Mouse (Mus musculus) heart, postnatal 14 days (tissue): ENCODE measurements at regions not wholly inside any gene's neighbourhood (a gene's known extent, or its start where the extent isn't known, plus 50 kb on each side); places are given as distances from the start of the nearest gene placed in this dataset.
A peak's percentile ranks its signal among the peaks of the same experiment; 100 is the strongest.

Source experiments
- DNase-seq, 2 experiments: peaks; one replicate each; pipeline ENCODE4 v3.0.0; 2021 to 2022
- intact Hi-C: fragments of 180-260 bp; cut with DNase I; formaldehyde crosslinking; loops from one replicate; pipeline ENCODE4 v1.15.1; 2025

DNA sequence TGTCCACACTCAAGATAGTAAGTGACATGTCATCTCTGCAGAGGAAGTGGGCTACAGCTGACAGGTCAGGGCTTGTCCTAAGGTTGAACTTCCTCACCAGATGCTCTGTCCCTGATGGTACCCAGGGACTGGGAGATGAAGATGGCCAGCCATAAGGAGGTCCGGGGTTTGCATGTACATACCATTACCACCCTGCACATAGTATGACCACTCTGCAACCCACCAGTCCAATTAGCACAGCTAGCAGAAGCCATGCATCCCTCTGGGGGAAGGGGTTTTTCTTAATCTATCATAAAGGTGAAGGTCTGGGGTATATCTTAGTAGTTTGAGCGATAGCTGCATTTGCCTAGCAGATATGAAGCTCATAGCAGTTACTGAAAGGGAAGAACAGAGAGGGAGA, 298.3 kb downstream of the Sox9 start:
- no peak for DNase-seq
- intact Hi-C loops, result no loop called here

- no peak for DNase-seq
- intact Hi-C loops, result no loop called here
Observed at GRCm38 (mm10) chr11:113084442-113084841, 302.4 kb downstream of the Sox9 start.

DNA sequence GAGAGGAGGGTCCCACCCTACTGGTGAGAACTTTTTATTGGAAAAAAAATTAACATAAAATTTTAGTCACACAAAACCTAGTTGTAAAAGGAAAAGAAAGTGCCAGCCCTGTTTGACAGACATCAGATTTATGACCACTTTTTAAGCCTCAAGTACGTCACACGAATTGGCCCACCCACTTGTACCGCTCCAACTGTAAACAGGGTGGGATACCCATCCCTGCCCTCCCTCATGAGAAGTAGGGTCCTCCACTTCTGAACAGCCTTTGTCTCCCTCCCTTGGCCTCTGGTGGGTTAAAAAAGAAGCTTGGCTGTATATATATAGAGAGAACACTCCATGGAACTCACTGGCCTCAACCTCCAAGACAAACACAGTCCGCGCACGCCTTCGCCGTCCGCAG, 303.5 kb downstream of the Sox9 start:
- intact Hi-C loops, result no loop called here
- no peak for DNase-seq

DNA sequence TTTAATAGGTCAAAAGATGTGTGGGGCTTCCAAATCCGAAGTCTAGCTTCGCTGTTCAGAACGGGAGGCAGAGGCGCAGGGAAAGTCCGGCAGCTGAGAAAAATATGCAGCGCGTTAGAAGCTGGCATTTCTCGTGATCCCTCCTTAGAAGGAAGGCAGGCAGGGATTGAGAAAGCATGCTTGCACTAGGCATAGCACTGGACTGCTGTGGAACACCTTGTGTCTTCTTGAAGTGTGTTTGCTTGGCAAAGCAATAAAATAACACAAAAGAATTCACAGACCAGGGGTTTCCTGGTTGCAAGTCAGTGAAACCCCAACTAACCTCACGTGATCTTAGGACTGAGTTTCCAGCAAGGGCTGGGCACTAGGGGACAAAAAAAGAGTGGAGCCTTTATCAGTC, 305.1 kb downstream of the Sox9 start:
- intact Hi-C loops, result no loop called here
- DNase-seq, result peak in 1 of 2 experiments; percentile 14

DNA sequence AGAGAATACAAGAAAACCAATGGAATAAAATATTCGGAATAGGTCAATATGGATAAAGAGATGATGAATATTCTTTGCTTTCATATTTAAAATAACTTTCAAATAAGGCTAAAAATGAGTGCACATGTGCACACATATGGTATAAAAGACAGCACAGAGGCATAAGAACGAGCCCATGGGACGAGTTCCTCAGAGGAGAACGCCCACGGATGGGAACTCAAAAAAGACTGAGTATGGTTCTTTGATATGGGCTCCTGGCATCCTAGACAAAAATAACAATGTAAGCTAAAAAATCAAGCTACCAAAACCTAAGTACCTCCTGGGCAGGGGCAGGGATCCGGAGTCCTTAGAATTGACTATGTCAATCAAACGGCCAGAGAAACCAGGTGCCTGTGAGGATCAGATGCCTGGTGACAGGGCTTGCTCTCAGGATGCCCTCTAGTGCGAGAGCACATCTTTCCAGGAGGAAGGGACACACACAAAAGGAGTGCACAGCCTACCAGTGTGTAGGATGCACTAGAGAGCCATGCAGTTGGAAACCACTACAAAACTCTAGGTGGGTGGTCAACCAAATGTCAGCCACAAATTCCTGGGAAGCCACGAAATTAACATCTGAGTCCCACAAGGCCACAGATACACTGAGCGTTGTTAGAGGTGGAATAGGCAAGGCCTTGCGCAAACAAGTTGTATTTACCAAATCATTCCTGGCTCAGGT, 307.8 kb downstream of the Sox9 start:
- DNase-seq, result no peak
- intact Hi-C loops, result no loop called here

GRCm38 (mm10) chr11:113091901-113092568, 310.0 kb downstream of the Sox9 start:
- no peak for DNase-seq
- intact Hi-C loops, result no loop called here

GRCm38 (mm10) chr11:113093895-113094445, 311.9 kb downstream of the Sox9 start:
- DNase-seq, result no peak
- intact Hi-C loops, result no loop called here

DNA sequence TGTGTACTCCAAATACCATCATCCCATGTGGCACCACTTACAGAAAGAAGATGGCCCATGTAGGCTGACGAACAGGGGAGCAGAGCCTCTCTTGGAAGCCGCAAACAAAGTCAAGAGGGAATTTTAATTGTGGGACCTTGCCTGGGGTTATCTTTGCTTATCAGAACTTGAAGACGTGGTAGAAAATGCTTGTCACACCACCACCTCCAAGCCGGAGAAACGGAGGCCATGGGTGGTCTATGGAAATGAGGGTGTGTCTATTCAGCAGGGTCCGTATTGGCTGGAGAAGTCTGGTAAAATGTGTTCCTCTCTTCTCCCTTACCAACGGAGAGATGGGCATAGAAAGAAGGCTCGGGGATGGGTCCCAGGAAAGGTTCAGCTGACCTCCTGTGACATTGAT, 313.6 kb downstream of the Sox9 start:
- no peak for DNase-seq
- intact Hi-C loops, result no loop called here

GRCm38 (mm10) chr11:113096209-113096608, 314.2 kb downstream of the Sox9 start:
- intact Hi-C loops, result no loop called here
- no peak for DNase-seq

- no peak for DNase-seq
- intact Hi-C loops, result no loop called here
Observed at GRCm38 (mm10) chr11:113098360-113098759, 316.3 kb downstream of the Sox9 start.

- peak in 1 of 2 experiments; percentile 12 for DNase-seq
- intact Hi-C loops, result no loop called here
Observed at GRCm38 (mm10) chr11:113100800-113101199, 318.8 kb downstream of the Sox9 start.

DNA sequence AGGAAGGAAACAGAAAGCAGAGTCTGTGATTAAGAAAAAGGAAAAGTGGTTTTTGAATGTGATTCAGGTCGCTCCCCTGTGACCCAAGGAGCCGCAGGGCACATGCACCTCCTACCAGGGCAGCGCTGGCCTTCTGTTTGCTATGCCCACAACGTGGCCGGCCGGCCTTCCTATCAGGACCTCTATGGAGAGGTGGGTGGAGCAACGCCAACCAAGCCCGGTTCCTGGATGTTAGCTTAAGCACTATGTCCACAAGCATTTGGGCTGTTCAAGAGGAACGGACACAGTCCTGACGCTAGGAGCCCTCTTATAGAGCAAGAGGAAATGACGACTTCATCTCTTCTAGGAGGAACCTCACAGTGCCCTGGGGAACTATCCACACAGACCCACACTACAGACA, 319.5 kb downstream of the Sox9 start:
- intact Hi-C loops, result no loop called here
- DNase-seq, result peak; percentile 32 to 34

- intact Hi-C loops, result no loop called here
Observed at GRCm38 (mm10) chr11:113103161-113103845, 321.3 kb downstream of the Sox9 start.

DNA sequence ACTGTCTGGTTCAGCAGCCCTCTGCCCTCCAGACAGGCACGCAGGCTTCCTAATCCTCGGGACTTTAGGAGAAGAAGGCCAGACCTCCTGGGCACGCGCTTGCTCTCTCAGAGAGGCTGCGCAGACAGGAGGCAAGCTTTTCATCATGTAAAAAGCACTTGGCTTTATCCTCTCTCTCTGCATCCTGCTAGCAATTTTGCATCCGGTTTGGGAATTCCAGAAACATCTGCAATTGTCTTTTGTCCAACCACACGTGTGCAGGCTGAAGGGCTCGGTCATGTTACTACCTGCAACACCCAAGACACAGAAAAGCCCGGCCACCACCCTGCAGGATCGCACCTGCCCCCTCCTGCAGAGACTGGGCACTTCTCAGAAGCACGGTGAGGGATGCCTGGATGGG, 323.3 kb downstream of the Sox9 start:
- intact Hi-C loops, result no loop called here
- DNase-seq, result no peak

More at GRCm38 (mm10) chr11:113103161-113103845, 321.3 kb downstream of the Sox9 start:
- DNase-seq, result no peak

DNA sequence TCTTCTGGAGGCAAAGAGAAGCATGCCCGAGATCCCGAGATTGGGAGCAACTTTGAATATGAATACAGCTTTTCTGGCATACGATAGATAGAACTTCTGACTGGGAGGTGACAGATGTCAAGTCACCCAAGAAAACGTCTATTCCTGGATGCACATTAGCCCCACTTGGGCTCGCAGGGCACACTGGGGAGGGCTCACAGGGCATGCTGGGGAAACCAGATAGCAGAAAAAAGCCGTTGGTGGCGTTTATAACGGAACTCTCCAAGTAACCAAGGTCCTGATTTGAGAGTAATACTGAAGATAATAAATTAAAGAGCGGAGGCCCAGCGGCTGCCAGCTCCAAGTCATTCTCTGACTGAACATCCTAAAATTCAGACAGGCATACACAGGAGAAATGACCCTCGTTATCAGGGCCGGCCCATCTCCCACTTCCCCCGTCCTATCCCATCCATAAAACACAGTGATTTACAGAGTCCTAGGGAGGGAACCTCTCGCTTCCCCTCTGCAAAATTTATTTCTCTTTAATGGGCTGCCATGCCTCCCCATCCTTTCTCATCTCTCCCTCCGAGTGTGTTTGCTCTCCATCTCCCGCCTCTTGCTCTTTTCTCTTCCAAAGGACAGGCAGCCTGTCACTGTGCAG, 325.3 kb downstream of the Sox9 start:
- intact Hi-C loops, result no loop called here
- no peak for DNase-seq

GRCm38 (mm10) chr11:113107966-113108699, 326.1 kb downstream of the Sox9 start:
- no peak for DNase-seq
- intact Hi-C loops, result no loop called here

- DNase-seq, result no peak
- intact Hi-C loops, result no loop called here
Observed at GRCm38 (mm10) chr11:113109096-113109495, 327.1 kb downstream of the Sox9 start.

DNA sequence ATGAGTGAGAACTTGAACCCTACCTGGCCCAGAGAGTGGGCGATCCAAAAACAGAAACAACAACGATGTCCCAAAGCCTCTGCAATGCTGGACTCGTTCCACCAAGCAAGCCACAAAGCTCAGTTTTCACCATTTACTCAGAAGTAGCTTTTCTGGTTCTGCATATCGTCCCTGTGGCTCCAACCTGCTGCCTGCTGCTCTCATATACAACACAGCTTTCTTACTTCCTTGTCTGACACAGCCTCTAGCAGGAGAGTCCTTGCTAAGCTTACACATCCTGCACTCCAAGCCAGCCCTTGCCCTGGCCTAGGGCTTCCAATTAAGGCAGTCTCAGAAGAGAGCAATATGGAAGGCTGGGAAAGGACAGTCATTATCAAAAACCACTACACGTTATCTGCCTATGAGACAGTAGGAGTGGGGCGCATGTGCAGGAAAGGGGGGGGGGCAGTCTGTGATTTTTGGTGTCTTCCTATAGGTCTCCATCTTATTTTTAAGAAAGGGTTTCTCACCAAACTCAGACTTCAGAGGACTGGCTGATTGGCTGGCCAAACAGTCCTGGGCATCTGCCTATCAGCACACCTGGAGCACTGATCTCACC, 331.3 kb downstream of the Sox9 start:
- DNase-seq, result no peak
- intact Hi-C loops, result no loop called here

- intact Hi-C loops, result no loop called here
- no peak for DNase-seq
Observed at GRCm38 (mm10) chr11:113117179-113117898, 335.3 kb downstream of the Sox9 start.
